Mouse (Mus musculus): ENCODE data around the gene Dgkb.

GRCm38 (mm10) chr12:38497229-38497628 lies 679.7 kb downstream of the Dgkb start:
- TF ChIP-seq POLR2A (IDR thresholded peaks at IDR 0.05; ENCODE audit: insufficient read length, low read depth) = no peak
- no peak for TF ChIP-seq MYOD1 (IDR thresholded peaks at IDR 0.05; ENCODE audit: control insufficient read depth in 1 of 3, insufficient read length in 2 of 3, low read depth in 2 of 3)
- no peak for TF ChIP-seq TCF12 (IDR thresholded peaks at IDR 0.05; ENCODE audit: insufficient read depth, poor library complexity, severe bottlenecking)
- TF ChIP-seq E2F4 (IDR thresholded peaks at IDR 0.05; ENCODE audit: insufficient read depth) = no peak
- no peak for TF ChIP-seq POLR2AphosphoS2 (IDR thresholded peaks at IDR 0.05; ENCODE audit: insufficient read length, low read depth)
- TF ChIP-seq SRF (IDR thresholded peaks at IDR 0.05; ENCODE audit: control insufficient read depth, insufficient read length, low read depth) = no peak
- TF ChIP-seq MAX (IDR thresholded peaks at IDR 0.05; ENCODE audit: low read depth) = no peak
- no peak for TF ChIP-seq MYOG (IDR thresholded peaks at IDR 0.05; ENCODE audit: control insufficient read depth in 1 of 3, insufficient read depth in 1 of 3, insufficient read length in 2 of 3, low read depth in 2 of 3)
- TF ChIP-seq REST (IDR thresholded peaks at IDR 0.05; ENCODE audit: insufficient read depth, insufficient read length) = no peak
- TF ChIP-seq CEBPB (IDR thresholded peaks at IDR 0.05; ENCODE audit: insufficient read depth, poor library complexity, severe bottlenecking) = no peak
- no peak for TF ChIP-seq USF1 (IDR thresholded peaks at IDR 0.05; ENCODE audit: low read depth)
- no peak for TF ChIP-seq TCF3 (IDR thresholded peaks at IDR 0.05; ENCODE audit: insufficient read length, low read depth)
